Mouse (Mus musculus): ENCODE results near the gene Cacna1i.
A peak's percentile ranks its signal among the peaks of the same experiment; 100 is the strongest.

Gene Cacna1i

GRCm38 (mm10) chr15:80330276-80330675 is 43.2 kb downstream of the Cacna1i start:
- Histone ChIP-seq H3K27me3 (ENCODE audit: insufficient read depth, low read length) (peaks cover 2% of the 10 kb centered on the region; the same call in 1 of the 2 replicates), H3K4me1 (replicated peaks; ENCODE audit: low read depth, low read length) (no peaks in the 10 kb centered on the region; the same call in 1 of the 2 replicates), H3K4me3 (replicated peaks; ENCODE audit: low read length) (no peak overlapping the region), H3K36me3 (ENCODE audit: insufficient read depth, low read length) (no peaks in the 10 kb centered on the region), H3K9me3 (ENCODE audit: low read length) (no peaks in the 10 kb centered on the region)
- no peak for TF ChIP-seq CTCF (conservative IDR thresholded peaks at IDR 0.05; ENCODE audit: low read length)
- no peak for TF ChIP-seq POU5F1 (IDR thresholded peaks at IDR 0.05; ENCODE audit: borderline replicate concordance, low read length)
- no peak for TF ChIP-seq NANOG (IDR thresholded peaks at IDR 0.05; ENCODE audit: borderline replicate concordance, low read length)

- Histone ChIP-seq H3K36me3 (ENCODE audit: insufficient read depth, low read length) (no peaks in the 10 kb centered on the region), H3K27me3 (ENCODE audit: insufficient read depth, low read length) (peaks cover 5% of the 10 kb centered on the region; the same call in 1 of the 2 replicates), H3K4me1 (replicated peaks; ENCODE audit: low read depth, low read length) (no peaks in the 10 kb centered on the region; the same call in 1 of the 2 replicates), H3K4me3 (replicated peaks; ENCODE audit: low read length) (no peak overlapping the region), H3K9me3 (ENCODE audit: low read length) (no peaks in the 10 kb centered on the region)
- TF ChIP-seq CTCF (conservative IDR thresholded peaks at IDR 0.05; ENCODE audit: low read length), result no peak
- no peak for TF ChIP-seq NANOG (IDR thresholded peaks at IDR 0.05; ENCODE audit: borderline replicate concordance, low read length)
- no peak for TF ChIP-seq POU5F1 (IDR thresholded peaks at IDR 0.05; ENCODE audit: borderline replicate concordance, low read length)
Observed at GRCm38 (mm10) chr15:80334766-80335165, 47.7 kb downstream of the Cacna1i start.

- no peaks in the 10 kb centered on the region for H3K9me3 ChIP-seq (ENCODE audit: low read length)
- no peaks in the 10 kb centered on the region for H3K36me3 ChIP-seq (ENCODE audit: insufficient read depth, low read length)
- no peaks in the 10 kb centered on the region; the same call in 1 of the 2 replicates for H3K4me1 ChIP-seq (replicated peaks; ENCODE audit: low read depth, low read length)
- TF ChIP-seq POU5F1 (IDR thresholded peaks at IDR 0.05; ENCODE audit: borderline replicate concordance, low read length) (no peak), NANOG (IDR thresholded peaks at IDR 0.05; ENCODE audit: borderline replicate concordance, low read length) (no peak), CTCF (conservative IDR thresholded peaks at IDR 0.05; ENCODE audit: low read length) (no peak)
- no peak overlapping the region for H3K4me3 ChIP-seq (replicated peaks; ENCODE audit: low read length)
- H3K27me3 ChIP-seq (ENCODE audit: insufficient read depth, low read length), result peaks cover 5% of the 10 kb centered on the region; the same call in 1 of the 2 replicates
Observed at GRCm38 (mm10) chr15:80335196-80335595, 48.2 kb downstream of the Cacna1i start.

DNA sequence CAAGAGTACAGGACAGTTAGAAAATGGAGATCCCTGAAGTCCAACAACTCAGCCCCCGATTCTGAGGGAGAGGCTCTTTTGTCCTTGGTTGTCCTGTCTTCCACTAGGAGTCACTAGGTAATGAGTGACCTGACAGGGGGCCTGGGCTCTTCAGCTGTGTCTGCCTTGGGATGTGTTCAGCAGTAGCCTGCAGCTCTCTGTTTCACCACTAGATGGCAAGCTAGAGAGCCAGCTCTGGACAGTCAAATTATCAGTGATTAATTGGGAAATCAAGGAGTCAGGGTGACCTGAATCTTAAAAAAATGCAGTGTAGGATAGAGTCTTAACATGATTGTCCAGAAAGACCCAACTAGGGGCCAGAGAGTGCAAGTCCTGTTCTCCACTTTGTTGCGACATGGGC is 53.3 kb downstream of the Cacna1i start:
- Histone ChIP-seq H3K36me3 (ENCODE audit: insufficient read depth, low read length) (no peaks in the 10 kb centered on the region), H3K4me3 (replicated peaks; ENCODE audit: low read length) (no peak overlapping the region), H3K9me3 (ENCODE audit: low read length) (no peaks in the 10 kb centered on the region), H3K4me1 (replicated peaks; ENCODE audit: low read depth, low read length) (no peaks in the 10 kb centered on the region; the same call in 1 of the 2 replicates), H3K27me3 (ENCODE audit: insufficient read depth, low read length) (peaks cover 9% of the 10 kb centered on the region)
- no peak for TF ChIP-seq NANOG (IDR thresholded peaks at IDR 0.05; ENCODE audit: borderline replicate concordance, low read length)
- peak; percentile 98 for TF ChIP-seq CTCF (conservative IDR thresholded peaks at IDR 0.05; ENCODE audit: low read length)
- no peak for TF ChIP-seq POU5F1 (IDR thresholded peaks at IDR 0.05; ENCODE audit: borderline replicate concordance, low read length)

GRCm38 (mm10) chr15:80342394-80342793 is 55.4 kb downstream of the Cacna1i start:
- TF ChIP-seq POU5F1 (IDR thresholded peaks at IDR 0.05; ENCODE audit: borderline replicate concordance, low read length) (no peak), NANOG (IDR thresholded peaks at IDR 0.05; ENCODE audit: borderline replicate concordance, low read length) (no peak), CTCF (conservative IDR thresholded peaks at IDR 0.05; ENCODE audit: low read length) (no peak)
- Histone ChIP-seq H3K4me1 (replicated peaks; ENCODE audit: low read depth, low read length) (no peaks in the 10 kb centered on the region), H3K4me3 (replicated peaks; ENCODE audit: low read length) (no peak overlapping the region), H3K36me3 (ENCODE audit: insufficient read depth, low read length) (no peaks in the 10 kb centered on the region), H3K9me3 (ENCODE audit: low read length) (no peaks in the 10 kb centered on the region), H3K27me3 (ENCODE audit: insufficient read depth, low read length) (peaks cover 12% of the 10 kb centered on the region)

GRCm38 (mm10) chr15:80343031-80343430 is 56.0 kb downstream of the Cacna1i start:
- TF ChIP-seq POU5F1 (IDR thresholded peaks at IDR 0.05; ENCODE audit: borderline replicate concordance, low read length), result no peak
- no peak for TF ChIP-seq CTCF (conservative IDR thresholded peaks at IDR 0.05; ENCODE audit: low read length)
- TF ChIP-seq NANOG (IDR thresholded peaks at IDR 0.05; ENCODE audit: borderline replicate concordance, low read length), result no peak

GRCm38 (mm10) chr15:80343731-80344130 is 56.7 kb downstream of the Cacna1i start:
- no peaks in the 10 kb centered on the region for H3K4me1 ChIP-seq (replicated peaks; ENCODE audit: low read depth, low read length)
- no peaks in the 10 kb centered on the region for H3K36me3 ChIP-seq (ENCODE audit: insufficient read depth, low read length)
- H3K9me3 ChIP-seq (ENCODE audit: low read length), result no peaks in the 10 kb centered on the region
- no peak for TF ChIP-seq CTCF (conservative IDR thresholded peaks at IDR 0.05; ENCODE audit: low read length)
- TF ChIP-seq POU5F1 (IDR thresholded peaks at IDR 0.05; ENCODE audit: borderline replicate concordance, low read length), result no peak
- TF ChIP-seq NANOG (IDR thresholded peaks at IDR 0.05; ENCODE audit: borderline replicate concordance, low read length), result no peak
- H3K27me3 ChIP-seq (ENCODE audit: insufficient read depth, low read length), result peaks cover 12% of the 10 kb centered on the region
- no peak overlapping the region for H3K4me3 ChIP-seq (replicated peaks; ENCODE audit: low read length)

More at GRCm38 (mm10) chr15:80343031-80343430, 56.0 kb downstream of the Cacna1i start:
- H3K9me3 ChIP-seq (ENCODE audit: low read length), result no peaks in the 10 kb centered on the region
- H3K4me1 ChIP-seq (replicated peaks; ENCODE audit: low read depth, low read length), result no peaks in the 10 kb centered on the region
- no peaks in the 10 kb centered on the region for H3K36me3 ChIP-seq (ENCODE audit: insufficient read depth, low read length)
- H3K27me3 ChIP-seq (ENCODE audit: insufficient read depth, low read length), result peaks cover 12% of the 10 kb centered on the region
- H3K4me3 ChIP-seq (replicated peaks; ENCODE audit: low read length), result no peak overlapping the region

GRCm38 (mm10) chr15:80346510-80346909 is 59.5 kb downstream of the Cacna1i start:
- Histone ChIP-seq H3K36me3 (ENCODE audit: insufficient read depth, low read length) (no peaks in the 10 kb centered on the region), H3K4me1 (replicated peaks; ENCODE audit: low read depth, low read length) (peaks cover 6% of the 10 kb centered on the region), H3K9me3 (ENCODE audit: low read length) (no peaks in the 10 kb centered on the region), H3K4me3 (replicated peaks; ENCODE audit: low read length) (no peak overlapping the region), H3K27me3 (ENCODE audit: insufficient read depth, low read length) (peaks cover 17% of the 10 kb centered on the region)
- TF ChIP-seq CTCF (conservative IDR thresholded peaks at IDR 0.05; ENCODE audit: low read length) (no peak), NANOG (IDR thresholded peaks at IDR 0.05; ENCODE audit: borderline replicate concordance, low read length) (no peak), POU5F1 (IDR thresholded peaks at IDR 0.05; ENCODE audit: borderline replicate concordance, low read length) (no peak)

DNA sequence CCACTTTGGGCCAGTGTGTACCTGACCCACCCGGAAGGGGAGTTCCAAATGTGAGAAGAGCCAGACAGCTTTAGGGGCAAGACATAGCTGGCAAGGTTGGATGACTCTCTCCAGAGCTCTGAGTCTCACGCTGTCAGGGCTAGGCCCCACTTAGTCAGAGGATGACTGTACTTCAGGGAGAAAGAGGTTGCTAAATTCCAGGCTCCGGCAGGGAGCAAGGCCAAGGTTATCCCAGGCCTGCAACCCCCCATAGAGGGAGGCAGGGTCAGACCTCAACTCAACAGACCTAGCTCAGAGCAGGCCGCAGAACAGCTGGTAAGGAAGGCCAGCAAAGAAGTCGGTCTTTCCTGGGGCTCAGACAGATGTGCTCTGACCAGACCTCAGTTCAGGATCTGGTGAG is 63.4 kb downstream of the Cacna1i start:
- TF ChIP-seq CTCF (conservative IDR thresholded peaks at IDR 0.05; ENCODE audit: low read length), result no peak
- TF ChIP-seq NANOG (IDR thresholded peaks at IDR 0.05; ENCODE audit: borderline replicate concordance, low read length), result no peak
- no peak for TF ChIP-seq POU5F1 (IDR thresholded peaks at IDR 0.05; ENCODE audit: borderline replicate concordance, low read length)
- H3K9me3 ChIP-seq (ENCODE audit: low read length), result no peaks in the 10 kb centered on the region
- H3K4me1 ChIP-seq (replicated peaks; ENCODE audit: low read depth, low read length), result peaks cover 9% of the 10 kb centered on the region
- no peak overlapping the region for H3K4me3 ChIP-seq (replicated peaks; ENCODE audit: low read length)
- peaks cover 10% of the 10 kb centered on the region for H3K27me3 ChIP-seq (ENCODE audit: insufficient read depth, low read length)
- H3K36me3 ChIP-seq (ENCODE audit: insufficient read depth, low read length), result no peaks in the 10 kb centered on the region

All from E14TG2a.4 (cell line).